Comparison of ENCODE assay signal across 8 mouse cellular contexts in genomic region chr3:83273555-83274244, GRCm38 (mm10).
A peak's percentile ranks its signal among the peaks of the same experiment; 100 is the strongest.
DNase-seq lines count a peak whose midpoint lies in the region; ATAC-seq and TF ChIP-seq lines count a peak whose summit lies in the region.

No protein-coding gene starts in this region.

- H3K4me1 ChIP-seq in thymus, adult 2 months (replicated peaks; ENCODE audit: control insufficient read depth, insufficient read depth, low read length): no peaks in the 10 kb centered on the region
- no peaks in the 10 kb centered on the region for H3K4me1 ChIP-seq in intestine, postnatal 0 days (replicated peaks; ENCODE audit: control insufficient read depth, insufficient read depth, low read length)
- no peaks in the 10 kb centered on the region for H3K4me1 ChIP-seq in midbrain, embryonic 11.5 days (ENCODE audit: control insufficient read depth, insufficient read depth, low read length)

- no peaks in the 10 kb centered on the region for H3K27me3 ChIP-seq in thymus, adult 2 months (ENCODE audit: control insufficient read depth, insufficient read depth, low read length)
- no peaks in the 10 kb centered on the region for H3K27me3 ChIP-seq in intestine, postnatal 0 days (replicated peaks; ENCODE audit: control insufficient read depth, insufficient read depth, low read length)
- H3K27me3 ChIP-seq in midbrain, embryonic 11.5 days (ENCODE audit: control insufficient read depth, insufficient read depth, low read length): no peaks in the 10 kb centered on the region
- H3K27me3 ChIP-seq in splenic B cell, adult 2 months (ENCODE audit: control insufficient read depth, insufficient read depth, low read length, poor library complexity, severe bottlenecking): no peaks in the 10 kb centered on the region

- TF ChIP-seq POLR2A in thymus, adult 2 months (IDR thresholded peaks at IDR 0.05; ENCODE audit: control insufficient read depth, extremely low read depth, insufficient read depth, low read length, poor library complexity): no peak

- no peak overlapping the region for H3K4me3 ChIP-seq in thymus, adult 2 months (ENCODE audit: control insufficient read depth, insufficient read depth, low read length)
- no peak overlapping the region for H3K4me3 ChIP-seq in intestine, postnatal 0 days (ENCODE audit: low read depth, low read length)
- H3K4me3 ChIP-seq in midbrain, embryonic 11.5 days (ENCODE audit: low read depth, low read length): no peak overlapping the region

- no peaks in the 10 kb centered on the region for H3K36me3 ChIP-seq in thymus, adult 2 months (ENCODE audit: control insufficient read depth, insufficient read depth, low read length)
- H3K36me3 ChIP-seq in intestine, postnatal 0 days (ENCODE audit: control insufficient read depth, insufficient read depth): no peaks in the 10 kb centered on the region
- no peaks in the 10 kb centered on the region for H3K36me3 ChIP-seq in midbrain, embryonic 11.5 days (ENCODE audit: control insufficient read depth, insufficient read depth, low read length)
- no peaks in the 10 kb centered on the region for H3K36me3 ChIP-seq in splenic B cell, adult 2 months (ENCODE audit: control insufficient read depth, insufficient read depth, low read length, poor library complexity, severe bottlenecking)

- H3K27ac ChIP-seq in thymus, adult 2 months (ENCODE audit: control insufficient read depth, insufficient read depth, low read length): no peak overlapping the region
- H3K27ac ChIP-seq in intestine, postnatal 0 days (ENCODE audit: low read depth, low read length): no peak overlapping the region
- no peak overlapping the region for H3K27ac ChIP-seq in midbrain, embryonic 11.5 days (ENCODE audit: low read depth, low read length)

- intact Hi-C loops in left cerebral cortex, postnatal 14 days (cut with DNase I): loop anchor here (2.0 kb wide), 2 partner anchors 163 to 273 kb away; no protein-coding TSS in a partner anchor

- 46% methylated on average over 19 of the region's 19 CpGs for WGBS in thymus, adult 2 months
- 35% methylated on average over 19 of the region's 19 CpGs for WGBS in intestine, postnatal 0 days
- 40% methylated on average over 19 of the region's 19 CpGs for WGBS in midbrain, embryonic 11.5 days

- TF ChIP-seq CTCF in thymus, adult 2 months (IDR thresholded peaks at IDR 0.05; ENCODE audit: borderline replicate concordance, control insufficient read depth, extremely low read depth, insufficient read depth, low read length, poor library complexity): no peak
- peak; percentile 93 for TF ChIP-seq CTCF in intestine, postnatal 0 days (IDR thresholded peaks at IDR 0.05; ENCODE audit: low read depth)

- ATAC-seq in intestine, postnatal 0 days: 0 out of 2 replicates have a peak, but pooled peaks have one; percentile 25
- peak; percentile 66 for ATAC-seq in midbrain, embryonic 11.5 days (ENCODE audit: low FRiP score)

- H3K9ac ChIP-seq in intestine, postnatal 0 days (ENCODE audit: low read depth, low read length): 0 out of 2 replicates have a peak overlapping the region, but pooled peaks have one; percentile 1
- no peak overlapping the region for H3K9ac ChIP-seq in midbrain, embryonic 11.5 days (ENCODE audit: low read length)

- peak; percentile 11 for DNase-seq in thymus, adult 2 months
- DNase-seq in thymus, postnatal 36 days: no peak
- DNase-seq in embryo, embryonic 10.5 days (ENCODE audit: low spot score): peak; percentile 91
- DNase-seq in heart, adult 11 months: peak; percentile 87
- peak; percentile 82 to 86 for DNase-seq in left cerebral cortex, postnatal 14 days (ENCODE audit: low spot score in 2 of 2)
- DNase-seq in midbrain, embryonic 11.5 days (ENCODE audit: low spot score, missing footprints): peak; percentile 96
- DNase-seq in splenic B cell, adult 2 months (ENCODE audit: low read depth, low spot score): peak; percentile 36

- peak overlapping the region; percentile 32; the same call in 1 of the 2 replicates for H3K4me2 ChIP-seq in intestine, postnatal 0 days (replicated peaks; ENCODE audit: low read depth)
- peak overlapping the region; percentile 9; the same call in 1 of the 2 replicates for H3K4me2 ChIP-seq in midbrain, embryonic 11.5 days

- no peaks in the 10 kb centered on the region for H3K9me3 ChIP-seq in intestine, postnatal 0 days (ENCODE audit: control insufficient read depth)
- no peaks in the 10 kb centered on the region for H3K9me3 ChIP-seq in midbrain, embryonic 11.5 days (ENCODE audit: control insufficient read depth, low read length)

Comparison
In these comparisons a context has a peak if more than half of its experiments do, and no peak if none do; other contexts are left out.
1. DNase-seq: peak in thymus, adult 2 months (single experiment), embryo, embryonic 10.5 days (single experiment), heart, adult 11 months (single experiment), left cerebral cortex, postnatal 14 days (2 of 2), midbrain, embryonic 11.5 days (single experiment) and splenic B cell, adult 2 months (single experiment); none in thymus, postnatal 36 days (0 of 2).